Mouse (Mus musculus) kidney, postnatal 25 days (tissue): ENCODE data around the gene Gm4869.

Source experiments
- DNase-seq, 2 experiments: peaks; one replicate each; pipeline ENCODE4 v3.0.0; 2021; ENCODE audit warnings: mixed read lengths in 2 of 2

Gene Gm4869

DNA sequence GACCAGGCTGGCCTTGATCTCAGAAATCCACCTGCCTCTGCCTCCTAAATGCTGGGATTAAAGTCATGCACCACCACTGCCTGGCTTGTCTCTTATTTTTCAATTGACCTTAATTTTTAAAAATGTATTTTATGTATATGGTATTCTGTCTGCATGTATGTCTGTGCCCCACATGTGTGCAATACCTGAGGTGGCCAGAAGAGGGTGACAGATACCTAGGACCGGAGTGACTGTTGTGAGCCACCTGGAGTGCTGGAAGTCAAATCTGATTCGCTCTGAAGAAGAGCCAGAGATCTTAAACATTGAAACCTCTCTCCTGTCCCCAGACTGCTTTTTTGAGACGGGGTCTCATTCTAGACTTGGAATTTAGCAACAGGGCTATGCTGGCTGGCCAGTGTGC is 26.9 kb downstream of the Gm4869 start:
- no peak for DNase-seq

DNA sequence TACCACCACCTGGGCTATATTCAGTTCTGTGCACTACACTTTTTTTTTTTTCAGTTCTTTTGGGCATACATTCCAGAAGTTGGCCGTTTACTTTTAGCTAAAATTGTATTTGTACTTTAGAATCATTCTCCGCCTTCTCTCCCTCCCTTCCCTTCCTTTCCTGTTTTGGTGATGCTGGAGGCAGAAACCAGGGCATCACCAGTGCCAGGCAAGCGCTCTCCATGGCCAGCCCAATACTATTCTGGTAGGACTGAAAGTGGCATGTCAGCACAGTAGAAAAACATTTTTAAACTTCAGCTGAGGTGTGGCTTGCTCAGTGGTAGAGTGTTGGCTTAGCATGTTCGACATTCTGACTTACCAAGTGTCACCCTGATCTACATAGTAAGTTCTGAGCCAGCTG is 36.0 kb downstream of the Gm4869 start:
- no peak for DNase-seq

DNA sequence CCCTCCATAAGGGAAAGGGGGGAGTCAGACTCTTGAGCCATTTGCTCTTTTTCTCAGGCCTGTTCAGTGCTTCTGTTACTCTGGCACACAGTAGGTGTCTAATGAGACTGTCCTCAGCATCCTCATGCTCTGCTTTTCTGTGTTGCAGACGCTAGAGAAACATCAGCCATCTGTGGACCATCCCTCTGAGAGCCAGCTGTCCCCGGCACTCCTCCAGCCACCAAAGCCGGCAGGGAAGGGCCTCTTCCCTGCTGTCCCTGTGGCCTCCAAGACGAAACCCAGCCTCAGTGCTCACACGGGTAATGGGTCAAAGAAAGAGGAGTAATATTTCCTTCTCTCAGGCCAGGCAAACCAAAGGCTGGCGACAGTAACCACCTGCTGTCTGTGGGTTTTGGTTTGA is 45.7 kb downstream of the Gm4869 start:
- DNase-seq = no peak

DNA sequence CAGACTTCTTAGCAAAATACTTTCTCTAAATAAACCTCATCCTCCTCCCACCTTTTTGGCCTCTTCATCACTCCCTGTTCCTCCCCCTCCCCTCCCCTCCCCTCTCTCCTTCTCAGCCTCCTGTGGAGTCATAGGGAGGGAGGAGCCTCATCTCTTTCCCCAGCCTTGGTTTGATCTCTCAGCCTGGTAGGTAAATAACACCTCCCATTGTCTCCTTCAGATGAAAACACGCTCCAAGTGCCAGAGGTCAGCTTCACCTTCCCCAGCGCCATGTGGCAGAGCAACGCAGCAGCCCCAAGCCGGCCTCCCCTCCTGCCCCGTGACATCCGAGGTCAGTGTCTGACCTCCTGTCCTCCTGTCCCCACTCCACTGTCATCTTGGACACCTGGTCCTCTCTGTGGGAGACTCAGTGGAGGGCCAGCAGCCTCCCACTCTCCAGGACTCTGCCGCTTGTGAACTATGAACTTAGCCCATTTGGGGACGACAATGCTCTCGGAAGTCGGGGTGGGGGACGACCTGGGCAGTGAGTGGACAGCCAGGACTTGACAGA is 47.3 kb downstream of the Gm4869 start:
- no peak for DNase-seq

DNA sequence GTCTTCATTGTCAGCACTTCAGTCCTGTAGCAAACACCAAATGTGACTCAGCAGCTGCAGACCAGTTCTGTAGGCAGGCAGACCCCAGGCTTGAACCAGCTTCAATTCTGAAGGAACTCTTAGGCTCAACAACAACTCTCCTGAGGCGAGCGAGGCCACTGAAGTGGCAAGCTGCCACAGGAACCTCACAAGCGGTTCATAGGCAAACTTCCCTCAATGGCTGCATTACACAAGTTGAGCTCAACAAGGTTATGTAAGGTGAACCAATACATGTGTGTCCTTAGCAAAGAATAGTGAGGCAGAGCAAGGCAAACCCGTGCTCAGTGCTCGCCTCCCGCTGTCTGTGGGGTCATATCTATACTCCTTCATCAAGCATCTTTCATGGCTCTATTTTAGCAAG is 52.7 kb downstream of the Gm4869 start:
- DNase-seq = no peak

DNA sequence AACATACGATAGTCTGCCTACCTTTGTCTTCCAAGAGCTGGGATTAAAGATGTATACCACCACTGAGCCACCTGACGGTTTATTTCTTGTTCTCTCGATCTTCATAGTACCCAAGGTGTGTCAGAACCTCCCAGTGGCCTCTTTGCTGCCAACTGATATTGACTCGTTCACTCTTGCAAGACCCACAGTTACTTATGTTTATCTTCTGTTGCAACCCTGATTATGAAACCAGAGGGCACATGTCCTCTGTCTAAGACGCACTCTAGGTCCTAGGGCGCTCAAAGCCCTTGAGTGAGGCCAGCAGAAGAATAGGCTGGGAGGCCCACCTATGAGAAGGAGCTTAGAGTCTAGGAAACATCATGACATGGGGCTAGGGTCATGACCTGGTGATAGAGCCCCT is 55.3 kb downstream of the Gm4869 start:
- DNase-seq = no peak

DNA sequence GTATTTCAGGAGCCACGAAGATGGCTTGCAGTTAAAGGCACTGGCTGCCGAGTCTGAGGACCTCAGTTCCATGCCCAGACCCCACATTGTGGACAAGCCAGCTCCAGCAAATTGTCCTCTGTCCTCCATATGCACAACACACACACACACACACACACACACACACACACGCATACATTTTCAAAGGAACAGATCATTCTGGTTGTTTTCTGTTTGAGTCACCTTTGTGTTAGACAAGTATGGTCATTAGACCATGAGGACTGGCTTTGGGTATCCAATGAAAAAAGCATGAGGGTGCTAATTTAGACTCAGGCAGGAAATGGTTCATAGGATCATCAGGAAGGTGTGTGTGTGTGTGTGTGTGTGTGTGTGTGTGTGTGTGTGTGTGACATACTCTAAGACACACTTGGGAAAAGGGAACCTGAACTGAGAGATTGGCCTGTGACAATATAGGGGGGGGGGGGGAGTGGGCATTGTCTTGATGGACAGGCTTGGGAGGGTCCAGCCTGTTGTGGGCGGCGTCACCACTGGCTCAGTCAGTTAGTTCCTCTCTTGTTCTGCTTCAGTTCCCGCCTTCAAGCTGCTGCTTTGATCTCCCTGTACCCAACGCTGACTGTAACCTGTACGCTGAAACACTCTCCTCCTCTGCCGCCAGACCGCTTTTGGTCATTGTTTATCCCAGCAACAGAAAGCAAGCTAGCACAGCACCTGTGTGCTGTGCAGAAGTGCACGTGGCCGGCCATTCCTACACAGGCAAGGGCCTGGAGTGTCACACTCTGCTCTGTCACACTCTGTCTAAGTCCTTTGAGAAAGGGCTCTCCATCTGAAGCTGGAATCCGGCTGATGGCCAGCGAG is 56.8 kb downstream of the Gm4869 start:
- no peak for DNase-seq

DNA sequence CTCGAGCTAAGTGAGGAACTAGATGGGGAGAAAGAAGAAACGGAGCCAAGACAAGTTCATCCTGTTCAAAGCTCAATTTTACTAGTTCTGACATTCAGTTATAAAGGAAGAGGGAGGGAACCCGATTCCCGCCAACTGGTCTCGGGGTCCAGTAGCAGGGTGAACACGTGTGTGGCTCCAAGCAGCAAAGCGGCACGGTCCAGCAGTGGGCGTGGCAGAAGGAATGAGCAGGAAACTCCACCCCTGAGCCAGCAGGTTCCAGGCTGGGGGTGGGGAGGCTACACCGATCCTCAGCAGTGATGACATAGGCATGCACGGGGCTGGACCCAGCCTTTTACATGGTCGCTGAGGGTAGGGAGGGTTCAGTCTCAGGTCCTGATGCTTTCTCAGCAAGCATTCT is 57.5 kb downstream of the Gm4869 start:
- DNase-seq = peak; percentile 90 to 93

DNA sequence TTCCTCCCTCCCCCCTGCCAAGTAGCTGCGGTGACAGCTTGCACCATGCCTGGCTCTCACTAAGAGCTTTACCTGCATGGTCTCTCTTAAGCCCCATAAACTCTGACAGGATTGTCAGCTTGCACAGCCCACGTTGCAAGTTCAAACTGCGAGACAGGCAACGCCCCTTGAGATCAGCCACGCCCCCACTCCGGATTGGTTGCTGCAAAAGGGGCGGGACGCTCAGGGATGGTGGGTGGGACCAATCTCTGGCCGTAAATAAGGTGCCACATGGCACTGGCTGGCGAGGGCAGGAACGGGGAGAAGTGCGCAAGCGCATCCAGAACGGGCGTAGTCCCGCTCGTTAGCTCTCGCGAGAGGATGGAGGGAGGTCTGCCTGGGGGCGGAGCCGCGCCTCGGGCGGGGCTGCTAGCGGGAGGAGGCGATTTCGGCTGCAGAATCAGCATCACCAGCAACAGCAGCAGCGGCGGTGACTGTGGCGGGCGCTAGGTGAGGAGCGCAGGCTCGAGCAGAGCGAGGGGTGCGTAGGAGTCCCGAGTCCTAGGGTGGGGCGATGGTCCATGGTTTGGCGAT is 59.8 kb downstream of the Gm4869 start, which contains the start of gene Chst12:
Gene Chst12 (plus strand): TSS at position 343 of the 573 bp plus-strand sequence.
- peak; percentile 99 for DNase-seq

DNA sequence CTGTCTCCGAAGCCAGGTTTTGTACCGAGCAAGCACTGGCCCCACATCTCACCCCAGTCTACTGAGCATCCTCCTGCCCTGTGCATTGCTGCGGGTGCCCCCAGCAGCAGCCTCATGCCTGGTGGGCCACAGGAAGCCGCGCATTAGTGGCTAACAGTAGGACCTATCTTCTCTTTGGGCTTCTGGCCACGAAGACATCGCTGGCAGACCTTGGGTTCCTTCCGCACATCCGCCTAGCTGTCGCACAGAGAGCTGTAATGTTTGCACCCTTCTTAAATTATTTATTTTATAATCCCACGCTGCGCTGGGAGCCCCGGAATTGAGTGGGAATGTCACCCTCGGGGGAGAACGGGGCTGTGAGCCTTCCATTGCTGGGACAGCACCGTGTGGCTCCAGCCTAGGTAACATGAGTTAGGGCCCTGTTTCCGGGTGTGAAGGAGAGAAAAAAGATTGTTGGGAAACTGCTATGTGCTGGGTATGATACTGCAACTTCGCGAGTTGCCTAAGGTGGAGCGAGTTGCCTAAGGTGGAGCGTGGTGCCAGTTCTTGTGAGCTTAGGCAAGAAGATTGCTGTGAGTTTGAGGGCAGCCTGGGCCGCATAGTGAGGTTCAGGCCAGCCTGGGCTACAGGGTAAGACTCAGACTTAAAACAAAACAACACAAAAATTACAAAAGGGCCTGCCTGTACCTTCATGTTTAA is 60.8 kb downstream of the Gm4869 start:
- no peak for DNase-seq

DNA sequence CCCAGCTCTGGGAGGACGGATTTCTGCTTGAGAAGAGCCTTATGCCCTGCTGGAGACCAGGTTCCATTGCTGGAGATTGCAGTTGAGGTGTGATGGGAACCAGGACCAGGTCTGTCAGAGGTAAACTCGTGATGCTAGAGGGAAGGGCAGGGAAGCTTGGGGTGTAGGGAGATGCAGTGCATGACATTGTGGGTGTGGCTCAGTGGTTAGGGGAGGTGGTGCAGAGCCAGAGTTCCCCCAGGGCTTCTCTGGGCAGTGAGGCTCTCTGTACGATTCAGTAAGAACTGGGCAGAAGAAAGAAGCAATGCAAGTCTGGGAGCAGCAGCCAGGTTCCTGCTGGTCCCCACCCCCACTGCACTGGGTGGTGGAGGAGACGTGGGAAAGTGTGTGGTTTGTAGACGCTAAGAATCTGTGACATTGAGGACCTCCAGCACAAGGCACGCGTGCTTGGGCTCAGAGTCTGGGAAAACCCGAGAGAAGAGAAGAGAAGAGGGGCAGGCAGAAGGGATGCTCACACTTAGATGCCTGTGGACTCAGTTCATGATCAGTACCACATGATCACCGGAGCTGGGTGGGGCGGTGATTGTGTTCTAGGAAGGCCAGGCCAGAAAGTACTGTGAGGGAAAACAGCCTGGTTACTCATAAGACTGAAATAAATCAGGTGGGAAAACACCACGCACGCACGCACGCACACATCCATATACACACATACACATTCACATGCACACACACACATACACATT is 62.2 kb downstream of the Gm4869 start:
- DNase-seq = no peak

DNA sequence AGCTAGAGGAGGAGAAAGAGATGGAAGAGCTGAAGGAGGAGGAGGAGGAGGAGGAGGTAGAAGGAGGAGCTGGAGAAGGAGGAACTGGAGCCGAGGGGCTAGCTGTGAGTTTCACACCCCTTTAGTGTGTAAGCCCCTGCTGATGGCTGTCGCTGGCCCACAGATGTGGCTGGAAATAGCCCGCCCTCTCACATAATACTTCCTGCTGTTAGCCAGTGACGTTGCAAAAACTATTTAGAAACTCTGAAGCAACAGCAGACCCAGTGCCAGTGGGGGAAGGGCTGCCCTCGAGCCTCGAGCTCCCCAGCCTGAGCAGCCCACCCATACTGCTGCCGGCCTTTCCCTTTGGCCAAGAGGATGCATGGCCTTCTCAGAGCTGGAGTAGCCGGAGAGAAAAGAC is 63.2 kb downstream of the Gm4869 start:
- peak in 1 of 2 experiments; percentile 11 for DNase-seq

DNA sequence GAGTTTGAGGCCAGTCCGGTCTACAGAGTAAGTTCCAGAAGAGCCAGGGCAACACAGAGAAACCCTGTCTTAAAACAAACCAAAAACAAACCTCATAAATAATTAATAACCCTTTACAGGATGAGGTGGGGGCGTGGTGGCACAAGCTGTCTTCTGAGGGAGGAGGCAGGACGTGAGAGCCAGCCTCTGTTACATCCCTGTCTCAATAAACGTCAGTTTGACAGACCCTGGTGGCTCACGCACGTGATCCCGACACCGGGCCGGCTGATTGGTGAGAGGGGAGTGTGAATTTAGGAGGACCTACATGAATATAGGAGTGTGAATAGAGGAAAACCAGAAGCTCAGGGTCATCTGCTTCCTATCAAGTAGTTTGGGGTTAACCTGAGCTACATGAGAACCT is 63.8 kb downstream of the Gm4869 start:
- no peak for DNase-seq

DNA sequence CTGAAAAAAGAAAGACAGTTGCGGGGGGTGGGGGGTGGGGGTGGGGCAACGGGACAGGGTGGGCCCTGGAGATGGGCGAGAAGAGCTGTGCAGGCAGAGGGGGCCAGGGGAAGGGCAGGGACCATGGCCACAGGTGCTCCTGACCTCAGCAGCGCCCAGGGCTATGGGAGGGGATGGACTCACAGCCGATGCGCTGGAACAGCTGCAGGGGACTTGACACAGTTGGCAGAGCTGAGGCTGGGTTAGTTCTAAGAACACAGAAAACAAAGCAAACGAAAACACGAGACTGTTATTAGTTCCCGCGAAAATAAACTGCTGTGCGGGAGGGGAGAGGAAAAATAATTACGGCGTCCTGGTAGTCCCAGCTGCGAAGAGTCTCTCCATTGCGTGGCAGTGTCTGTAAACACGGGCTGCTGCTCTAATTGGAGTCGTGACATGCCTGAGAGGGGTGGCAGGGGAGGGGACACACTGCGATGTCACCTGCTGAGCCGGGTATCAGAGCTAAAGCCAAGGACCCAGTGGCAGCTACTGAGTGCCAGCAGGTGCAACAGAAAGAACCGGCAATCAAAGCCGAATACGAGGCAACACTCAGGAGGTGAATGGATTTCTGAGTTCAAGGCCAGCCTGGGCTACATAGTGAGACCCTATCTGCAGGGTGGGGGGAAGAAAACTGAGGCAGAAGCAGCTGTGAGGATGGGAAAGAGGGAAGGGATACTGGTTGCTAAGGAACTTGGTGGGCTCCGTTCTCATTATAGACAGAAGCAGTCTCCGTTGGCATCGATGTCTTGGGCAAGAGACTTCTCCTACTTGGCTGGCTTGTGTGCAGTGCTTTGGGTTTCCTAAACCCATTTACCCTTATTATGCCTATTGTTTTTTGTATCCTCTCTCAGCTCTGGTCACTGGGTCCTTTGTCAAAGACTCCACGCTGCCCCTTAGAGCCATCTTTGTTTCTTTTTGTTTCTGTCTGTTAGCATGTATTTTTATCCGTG is 64.9 kb downstream of the Gm4869 start:
- DNase-seq = no peak

DNA sequence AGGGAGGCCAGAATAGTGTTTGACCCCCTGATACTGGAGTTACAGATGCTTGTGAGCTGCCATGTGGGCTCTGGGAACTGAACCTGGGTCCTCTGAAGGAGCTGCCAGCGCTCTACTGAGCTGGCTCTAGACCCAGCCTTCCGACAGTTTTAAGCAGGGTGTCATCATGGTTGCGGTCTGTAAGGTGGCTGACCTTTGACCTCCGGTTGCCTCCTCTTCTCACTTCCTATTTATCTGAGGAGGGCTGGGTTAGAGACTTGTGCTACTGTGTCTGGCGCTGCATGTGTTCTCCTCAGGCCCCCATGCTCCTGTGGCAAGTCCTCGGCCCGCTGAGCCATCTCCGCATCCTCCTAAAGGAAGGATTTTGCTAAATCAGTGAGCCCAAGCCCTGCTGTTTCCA is 68.5 kb downstream of the Gm4869 start:
- no peak for DNase-seq

DNA sequence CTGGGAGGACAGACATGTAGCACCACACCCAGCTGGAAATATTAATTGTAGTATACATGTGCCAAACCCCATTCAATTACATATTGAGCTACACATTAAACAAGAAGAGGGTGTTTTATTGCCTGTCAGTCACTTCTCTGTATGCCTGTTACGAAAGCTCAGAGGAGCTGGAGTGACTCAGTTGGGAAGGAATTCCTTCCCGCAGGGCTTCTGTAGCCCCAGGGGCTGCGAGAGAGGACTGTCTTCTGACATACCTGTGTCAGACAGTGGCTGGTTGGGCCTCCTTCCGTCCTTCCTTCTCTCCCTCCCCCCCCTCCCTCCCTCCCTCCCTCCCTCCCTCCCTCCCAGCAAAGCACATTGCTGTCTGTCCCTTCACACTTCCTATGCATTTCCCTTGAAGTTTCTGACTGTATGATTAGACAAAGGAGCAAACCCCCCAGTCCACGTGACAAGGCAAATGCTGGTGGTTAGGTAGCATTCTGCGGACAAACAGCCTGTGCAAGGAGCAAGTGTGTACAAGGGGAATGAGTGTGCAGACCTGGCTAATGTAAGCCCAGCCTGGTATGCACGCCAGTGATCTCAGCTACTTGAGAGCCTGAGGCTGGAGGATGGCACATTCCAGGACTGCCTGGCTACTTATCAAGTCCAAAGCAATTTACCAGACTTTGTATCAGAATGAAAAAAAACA is 69.5 kb downstream of the Gm4869 start:
- DNase-seq = no peak

DNA sequence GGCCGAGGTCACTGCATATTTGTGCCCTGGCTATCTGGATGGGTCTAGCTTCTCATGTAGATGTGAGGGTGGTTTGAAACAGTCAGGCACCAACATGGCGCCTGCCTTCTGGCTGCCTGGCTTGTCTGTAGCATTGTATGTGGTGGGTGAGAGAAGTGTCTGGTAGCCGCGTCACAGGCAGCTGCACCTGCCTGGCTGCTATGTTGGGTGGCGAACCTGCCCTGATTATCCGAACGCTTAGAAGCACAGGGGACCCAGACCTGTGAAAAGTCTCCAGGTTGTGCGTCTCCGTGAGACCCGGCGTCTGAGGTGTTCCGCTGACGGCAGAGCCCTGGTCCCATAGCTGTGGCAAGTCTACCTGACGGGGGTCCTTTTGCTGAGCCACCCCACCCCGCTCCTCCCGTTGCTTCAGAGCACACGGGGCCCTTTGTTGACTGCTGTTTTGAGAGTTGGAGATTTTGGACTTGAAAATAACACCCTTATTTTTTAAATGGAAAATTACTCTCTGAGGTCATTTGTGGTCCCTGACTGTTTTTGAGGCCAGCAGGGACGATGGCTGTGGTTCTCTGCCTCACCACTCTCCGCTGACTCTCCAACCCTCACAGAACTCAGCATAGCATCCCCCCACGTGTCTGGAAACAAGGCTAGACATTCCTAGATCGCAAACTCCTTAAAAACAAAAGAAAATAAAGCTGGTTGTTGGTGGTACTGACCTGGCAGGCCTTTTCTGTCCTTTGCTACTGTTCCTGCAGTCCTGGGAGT is 71.9 kb downstream of the Gm4869 start:
- DNase-seq = no peak

DNA sequence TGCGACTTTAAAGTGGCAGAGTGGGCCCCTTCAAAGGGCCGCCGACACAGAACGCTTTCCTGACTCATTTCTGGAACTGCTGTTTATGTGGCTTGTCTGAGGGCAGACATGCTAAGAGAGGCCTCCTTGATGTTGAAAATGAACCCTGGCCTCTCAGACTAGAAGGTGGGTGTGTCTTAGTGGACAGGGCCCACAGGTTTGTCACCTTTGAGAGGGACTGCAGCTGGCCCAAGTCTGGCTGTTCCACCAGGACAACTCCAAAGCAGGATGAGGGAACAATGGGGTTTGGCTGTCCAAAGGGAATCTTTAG is 72.4 kb downstream of the Gm4869 start:
- DNase-seq = no peak

DNA sequence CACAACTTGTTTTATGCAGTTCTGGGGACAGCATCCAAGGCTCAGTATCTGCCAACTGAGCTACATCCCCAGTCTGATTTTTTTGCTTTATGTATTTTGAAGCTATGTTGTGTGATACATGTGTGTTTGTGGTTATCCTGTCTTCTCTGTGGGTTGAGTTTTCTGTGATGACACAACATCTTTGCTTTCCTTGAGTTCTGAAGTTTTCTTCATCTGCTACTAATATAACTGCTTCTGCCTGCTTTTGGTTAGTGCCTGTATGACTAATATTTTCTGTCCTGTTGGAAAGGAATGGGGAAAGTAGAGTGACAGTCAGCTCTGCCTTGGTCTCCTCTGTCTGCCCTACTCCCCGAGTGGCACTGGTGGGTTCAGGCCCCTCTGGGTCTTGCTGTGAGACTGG is 75.8 kb downstream of the Gm4869 start:
- no peak for DNase-seq

DNA sequence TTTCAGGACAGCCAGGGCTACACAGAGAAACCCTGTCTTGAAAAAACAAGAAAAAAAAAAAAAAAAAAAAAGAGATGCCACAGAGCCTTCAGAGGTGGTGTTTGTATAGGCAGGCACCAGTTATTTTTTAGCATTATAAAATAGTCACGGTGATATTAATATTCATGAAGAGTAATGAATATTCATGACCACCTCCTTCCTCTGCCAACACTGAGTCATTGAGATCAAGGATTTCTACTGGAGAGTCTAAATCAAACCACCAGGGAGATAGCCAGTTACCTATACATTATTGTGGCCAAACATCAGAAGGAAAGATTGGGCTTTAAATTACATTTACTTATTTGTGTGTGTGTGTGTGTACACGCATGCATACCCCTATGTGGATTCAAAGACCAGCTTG is 81.3 kb downstream of the Gm4869 start:
- no peak for DNase-seq
